Mouse (Mus musculus) Muller cell, postnatal 12 days (primary cell): ENCODE results near the gene Mustn1.

Experiments used
- DNase-seq: peaks from one replicate; pipeline ENCODE4 v3.0.0-alpha.2; 2015; ENCODE audit errors: inconsistent ontology term

The Mustn1 gene

DNA sequence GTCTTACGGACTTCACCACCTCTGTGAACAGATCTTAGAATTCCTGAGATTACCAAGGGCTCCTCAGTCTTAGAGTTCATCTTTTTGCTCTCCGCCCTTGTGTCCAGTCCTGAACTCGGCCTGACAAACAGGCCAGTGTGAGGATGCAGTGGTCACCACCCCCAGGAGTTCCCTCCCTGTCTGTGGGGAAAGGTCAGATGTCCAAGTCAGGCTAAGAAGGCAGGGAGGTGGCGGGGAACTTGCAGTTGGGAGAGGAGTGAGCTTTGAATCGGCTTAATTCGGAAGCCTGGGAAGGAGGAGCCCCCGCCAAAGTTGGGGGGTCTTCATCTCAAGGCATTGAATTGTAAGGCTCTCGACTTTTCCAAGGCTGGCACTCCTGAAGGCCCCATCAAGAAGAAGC, 1.3 kb downstream of the Mustn1 start:
- DNase-seq: no peak

DNA sequence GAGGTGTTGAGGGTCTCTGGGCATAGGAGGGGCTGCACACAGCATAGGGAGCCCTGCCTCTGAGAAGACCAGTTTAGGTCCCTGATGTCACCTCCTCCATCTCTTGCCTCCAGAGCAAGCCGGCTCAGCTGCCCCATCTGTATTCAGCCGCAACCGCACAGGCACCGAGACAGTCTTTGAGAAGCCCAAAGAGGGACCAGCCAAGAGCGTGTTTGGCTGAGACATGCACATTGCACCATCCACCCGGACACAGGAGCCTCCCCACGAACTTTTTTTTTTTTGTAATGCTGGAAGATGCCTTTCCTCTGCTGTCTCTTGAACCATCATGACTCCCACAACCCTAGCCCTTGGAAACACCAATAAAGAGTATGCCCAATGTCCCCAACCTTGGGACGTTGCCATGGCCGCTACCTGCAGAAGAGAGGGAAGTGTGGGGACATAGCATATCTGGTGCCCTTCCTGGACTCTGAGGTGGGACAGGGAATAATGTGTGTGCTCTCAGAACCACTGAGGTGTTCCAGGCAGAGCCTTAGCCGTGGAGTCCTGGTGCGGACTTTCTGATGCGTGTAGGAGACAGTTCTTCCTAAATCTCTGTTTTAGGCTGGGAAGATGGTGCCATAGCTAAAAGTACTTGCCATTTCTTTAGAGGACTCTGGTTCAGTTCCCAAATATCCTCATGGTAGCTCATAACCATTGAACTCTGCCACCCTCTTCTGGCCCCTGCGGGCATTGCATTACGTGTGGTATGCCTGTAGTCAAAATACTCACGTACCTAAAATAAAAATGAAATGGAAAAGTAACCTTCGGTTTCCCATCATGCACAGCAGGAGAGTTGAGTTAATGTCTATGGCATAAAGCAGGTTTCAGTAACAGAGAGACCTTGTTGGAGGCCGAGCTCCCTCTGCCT, 2.1 kb downstream of the Mustn1 start:
- no peak for DNase-seq

DNA sequence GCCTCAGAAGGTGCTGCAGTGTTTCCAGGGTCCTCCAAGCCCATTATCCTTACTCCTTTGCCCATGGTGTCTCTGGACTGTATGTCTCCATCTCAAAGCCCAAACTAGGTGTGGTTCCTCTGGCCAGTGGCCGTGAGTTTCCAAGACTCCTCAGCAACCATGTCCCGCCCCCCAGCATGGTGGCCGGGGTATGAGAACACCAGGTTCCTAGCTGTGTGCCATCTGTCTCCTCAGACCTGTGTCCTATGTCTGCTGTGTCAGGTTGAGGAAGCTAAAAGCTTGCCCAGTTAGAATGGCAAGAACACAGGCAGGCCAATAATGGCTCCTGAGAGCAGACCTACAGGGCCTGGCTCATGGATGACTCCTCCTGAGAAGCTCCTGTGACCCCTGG, 2.7 kb downstream of the Mustn1 start:
- DNase-seq: no peak

DNA sequence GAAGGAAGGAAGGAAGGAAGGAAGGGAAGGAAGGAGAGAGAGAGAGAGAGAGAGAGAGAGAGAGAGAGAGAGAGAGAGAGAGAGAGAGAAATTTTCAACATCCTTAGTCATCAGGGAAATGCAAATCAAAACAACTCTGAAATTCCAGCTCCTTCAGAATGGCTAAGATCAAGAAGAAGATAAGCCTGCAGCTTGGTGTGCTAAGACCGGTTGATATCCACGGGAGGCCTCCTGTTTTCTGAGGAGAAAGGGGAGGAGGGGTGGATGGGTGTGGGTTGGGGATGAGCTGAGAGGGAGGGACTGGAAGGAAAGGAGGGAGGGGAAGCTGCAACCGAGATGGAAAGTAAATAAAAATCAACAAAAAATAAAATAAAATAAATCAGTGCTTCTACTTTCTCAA, 6.3 kb downstream of the Mustn1 start:
- DNase-seq: no peak

DNA sequence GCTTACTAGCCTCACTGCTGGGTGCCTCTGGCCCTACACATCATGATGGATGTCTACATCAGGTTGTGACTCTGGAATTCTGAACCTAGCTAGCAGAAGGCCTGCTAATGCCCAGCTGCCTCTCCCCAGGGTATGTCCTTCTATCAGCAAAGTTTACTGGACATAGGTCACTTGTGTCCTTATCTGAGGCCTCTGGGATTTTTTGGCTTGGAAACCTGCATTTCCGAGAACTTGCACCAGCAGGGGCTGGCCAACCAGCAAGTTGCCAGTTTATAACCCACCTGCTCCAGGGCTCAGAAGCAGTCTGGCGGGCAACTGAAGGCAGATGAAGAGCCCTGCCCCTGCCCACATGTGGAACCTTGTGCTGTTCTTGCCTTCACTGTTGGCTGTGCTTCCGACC, 7.2 kb downstream of the Mustn1 start, which contains the start of gene Itih4:
Itih4 (plus strand) TSS at position 273 of the 400 bp plus-strand sequence.
- no peak for DNase-seq

GRCm38 (mm10) chr14:30888271-30888732, 9.3 kb downstream of the Mustn1 start:
- peak; percentile 31 for DNase-seq

DNA sequence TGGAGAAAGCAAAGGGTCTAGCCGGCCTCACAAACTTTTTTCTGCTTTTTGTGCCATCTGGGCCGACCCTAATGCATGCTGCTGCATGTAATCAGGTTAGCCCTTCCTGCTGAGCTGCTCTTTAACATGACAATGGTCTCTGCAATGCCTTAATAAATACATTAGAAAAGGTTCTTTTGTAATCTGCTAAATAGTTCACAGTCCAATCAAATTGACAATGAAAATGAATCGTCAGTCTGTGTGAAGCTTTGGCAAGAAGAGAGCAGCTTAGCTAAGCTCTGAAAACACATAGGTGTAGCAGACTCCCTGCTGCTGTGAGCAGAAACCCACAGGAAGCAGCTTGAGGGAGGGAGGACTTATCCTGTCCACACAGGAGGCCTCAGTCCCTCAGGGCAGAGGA, 21.0 kb downstream of the Mustn1 start:
- DNase-seq: no peak

DNA sequence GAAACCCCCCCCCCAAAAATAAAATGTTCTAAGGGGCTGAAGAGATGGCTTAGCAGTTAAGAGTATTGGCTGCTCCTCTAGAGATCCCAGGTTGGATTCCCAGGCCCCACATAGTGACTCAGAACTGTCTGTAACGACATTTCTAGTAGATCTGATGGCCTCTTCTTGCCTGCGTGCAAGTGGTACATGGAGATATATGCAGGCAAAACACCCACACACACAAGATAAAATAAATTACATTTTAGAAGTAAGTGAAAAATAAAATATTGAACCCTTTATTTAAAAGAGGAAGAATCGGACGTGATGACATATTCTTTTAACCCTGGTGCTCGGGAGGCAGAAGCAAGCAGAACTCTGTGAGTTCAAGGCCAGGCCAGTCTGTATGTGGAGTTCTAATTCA, 23.6 kb downstream of the Mustn1 start:
- no peak for DNase-seq

DNA sequence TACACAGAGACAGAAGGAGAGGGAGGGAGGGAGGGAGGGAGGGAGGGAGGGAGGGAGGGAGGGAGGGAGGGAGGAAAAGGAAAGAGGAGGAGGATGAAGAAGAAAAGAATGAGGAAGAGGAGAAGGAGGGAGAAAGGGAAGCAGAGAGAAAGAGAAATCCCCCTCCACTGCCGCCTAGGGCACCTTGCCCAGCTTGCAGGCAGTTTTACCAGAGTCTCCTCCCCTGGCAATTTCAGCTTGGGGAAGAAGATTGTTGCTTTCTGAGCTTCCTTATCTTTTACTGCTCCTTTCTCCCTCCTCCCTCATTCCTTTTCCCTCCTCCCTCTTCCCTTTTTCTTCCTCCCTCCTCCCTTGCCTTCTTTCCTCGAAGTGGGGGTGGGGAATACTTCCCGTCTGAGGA, 24.0 kb downstream of the Mustn1 start:
- no peak for DNase-seq

- DNase-seq: peak; percentile 83
Measured at GRCm38 (mm10) chr14:30904307-30904706, 25.3 kb downstream of the Mustn1 start.

- no peak for DNase-seq
Measured at GRCm38 (mm10) chr14:30906001-30906400, 27.0 kb downstream of the Mustn1 start.

DNA sequence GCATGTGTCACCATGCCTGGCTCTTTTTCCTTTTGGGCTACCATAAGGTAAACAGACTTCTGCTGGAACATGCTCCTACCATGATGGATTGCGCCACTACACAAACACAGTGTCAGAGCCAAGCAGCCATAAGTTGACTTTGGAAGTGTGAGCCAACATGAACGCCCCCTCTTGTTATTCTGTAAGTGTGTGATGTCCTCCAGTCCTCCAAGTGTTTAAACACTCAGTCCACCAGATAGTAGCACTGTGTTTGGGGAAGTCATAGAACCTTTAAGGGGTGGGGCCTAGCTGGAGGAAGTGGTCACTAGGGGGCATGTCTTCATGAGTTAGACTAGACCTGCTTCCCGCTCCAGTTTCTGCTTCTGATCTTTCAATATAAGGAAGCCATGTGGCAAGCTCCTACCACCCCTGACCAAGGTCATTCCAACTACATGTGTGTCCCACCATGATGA, 28.8 kb downstream of the Mustn1 start:
- DNase-seq: no peak

GRCm38 (mm10) chr14:30911141-30911540, 32.1 kb downstream of the Mustn1 start:
- DNase-seq: no peak

DNA sequence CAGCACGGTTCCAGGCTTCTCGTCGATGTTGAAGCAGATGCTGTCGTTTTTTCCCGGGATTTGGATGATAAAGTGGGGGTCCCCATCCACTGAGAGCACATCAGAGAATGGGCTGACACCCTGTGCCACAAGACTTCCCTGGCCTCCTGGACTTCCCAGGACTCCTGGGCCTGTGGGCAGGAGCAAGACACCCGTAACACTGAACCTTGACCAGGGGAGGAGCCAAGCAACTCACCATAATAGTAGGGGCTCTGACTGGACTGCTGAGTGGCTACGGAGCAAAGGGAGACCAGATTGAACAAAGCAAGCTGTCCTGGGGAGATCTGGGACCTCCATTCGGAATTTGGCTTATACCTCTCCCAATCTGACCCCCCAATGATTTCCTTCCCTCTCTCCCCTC, 33.6 kb downstream of the Mustn1 start:
- no peak for DNase-seq

DNA sequence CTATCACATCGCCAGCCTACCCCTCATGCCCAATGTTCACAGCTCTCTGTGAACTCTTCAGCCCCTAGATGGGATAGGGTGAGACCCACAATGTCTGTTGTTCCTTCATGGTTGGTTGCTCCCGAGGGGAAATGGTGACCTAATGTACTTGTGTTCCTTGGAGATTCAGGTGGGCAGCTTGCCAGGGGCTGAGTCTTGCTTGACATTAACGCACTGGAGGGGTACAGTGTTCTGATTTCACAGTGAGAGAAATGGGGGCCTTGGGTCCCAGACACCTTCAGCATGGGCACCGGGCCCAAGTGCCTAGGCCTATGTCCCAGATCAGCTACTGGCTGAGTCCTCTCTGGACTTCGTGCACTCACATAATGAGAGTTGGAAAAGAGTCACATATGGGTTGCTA, 34.4 kb downstream of the Mustn1 start:
- no peak for DNase-seq

- peak; percentile 41 for DNase-seq
Measured at GRCm38 (mm10) chr14:30916516-30916915, 37.5 kb downstream of the Mustn1 start.

DNA sequence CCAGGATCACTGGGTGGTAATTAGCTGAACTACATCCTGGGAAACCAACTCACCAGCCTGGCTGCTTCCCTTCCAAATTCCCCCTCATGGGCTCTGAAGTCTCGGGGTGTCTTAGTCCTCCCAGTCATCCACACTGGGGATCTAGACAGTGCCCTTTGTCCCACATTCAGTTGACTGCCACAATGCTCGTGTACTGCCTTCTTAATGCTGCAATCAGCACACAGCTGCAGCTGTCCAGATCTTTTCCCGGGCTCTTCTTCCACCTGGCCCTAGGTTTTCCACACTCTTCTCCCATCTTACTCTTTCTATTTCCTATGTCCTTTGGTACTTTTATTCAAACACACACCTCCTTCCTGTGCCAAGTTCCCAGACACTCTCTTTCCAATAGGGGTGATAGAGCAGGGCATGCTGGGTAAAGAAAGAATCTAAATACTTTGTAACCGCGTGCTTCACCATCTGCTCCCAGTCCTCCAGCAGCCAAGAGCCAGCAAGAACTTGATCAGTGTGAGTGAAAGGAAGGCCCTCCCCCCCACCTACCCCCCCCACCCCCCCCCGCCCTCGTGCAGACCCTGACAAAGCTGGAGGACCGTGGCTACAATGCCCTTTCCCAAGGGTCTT, 43.2 kb downstream of the Mustn1 start:
- DNase-seq: no peak

GRCm38 (mm10) chr14:30923375-30924105, 44.5 kb downstream of the Mustn1 start, which contains the start of gene Itih3:
TSS of gene Itih3 (minus strand) at chr14:30923760.
- no peak for DNase-seq

- no peak for DNase-seq
Measured at GRCm38 (mm10) chr14:30925492-30925891, 46.5 kb downstream of the Mustn1 start.

- no peak for DNase-seq
Measured at GRCm38 (mm10) chr14:30930386-30930785, 51.4 kb downstream of the Mustn1 start.
